Mouse (Mus musculus): ENCODE results near the gene Pacs2. TPM values are rescaled to one million over a fixed set of nuclear protein-coding genes. Genes with fewer than 3 reads are reported as not detected.

Gene Pacs2
- total RNA-seq, 1 experiment: 17.2 TPM

DNA sequence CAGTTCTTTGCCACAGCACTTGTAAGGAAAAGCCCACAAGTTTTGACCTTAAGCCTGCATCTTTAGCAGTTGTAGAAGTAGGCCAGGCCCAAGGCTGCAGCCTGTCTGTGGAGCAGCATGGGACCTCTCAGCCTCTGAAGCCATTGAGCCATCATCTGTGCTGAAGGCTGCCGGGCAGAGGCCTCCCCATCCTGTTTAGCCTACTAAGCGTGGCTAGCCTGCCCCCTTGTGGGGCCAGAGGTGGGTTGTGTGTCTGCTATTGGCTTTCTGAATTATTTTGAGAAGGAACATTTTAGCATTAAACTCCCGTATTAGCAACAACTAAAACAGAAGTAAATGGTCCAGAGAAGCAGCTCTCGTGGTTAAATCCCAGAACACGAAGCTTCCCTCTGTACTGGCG lies 88.2 kb downstream of the Pacs2 start:
- peaks cover 2% of the 10 kb centered on the region; the same call in 1 of the 2 replicates for H3K36me3 ChIP-seq (ENCODE audit: control insufficient read depth, insufficient read depth, low read length, poor library complexity, severe bottlenecking)
- peak overlapping the region; percentile 16; the same call in 1 of the 2 replicates for H3K9ac ChIP-seq (ENCODE audit: insufficient read depth, low read depth, low read length, poor library complexity, severe bottlenecking)
- TF ChIP-seq CHD2 (IDR thresholded peaks at IDR 0.05; ENCODE audit: low read depth, low read length) (no peak), ZNF384 (IDR thresholded peaks at IDR 0.05; ENCODE audit: low read depth, low read length) (no peak), ZC3H11A (IDR thresholded peaks at IDR 0.05; ENCODE audit: borderline replicate concordance, low read depth, low read length) (no peak), HCFC1 (IDR thresholded peaks at IDR 0.05; ENCODE audit: borderline replicate concordance, insufficient read depth, low read length) (no peak), MAFK (IDR thresholded peaks at IDR 0.05; ENCODE audit: insufficient read depth, low read depth, low read length) (no peak)
- peaks cover 8 to 31% of the 10 kb centered on the region in 2 experiments; a peak in 2 of 4 replicates for H3K4me1 ChIP-seq (ENCODE audit: control insufficient read depth in 2 of 2, insufficient read depth in 2 of 2, low read length in 2 of 2, poor library complexity in 1 of 2)
- H3K27ac ChIP-seq (ENCODE audit: insufficient read depth, low read depth, low read length, poor library complexity, severe bottlenecking): no peak overlapping the region
- H3K4me3 ChIP-seq (ENCODE audit: insufficient read depth in 1 of 2, low read depth in 1 of 2, low read length in 2 of 2, poor library complexity in 1 of 2, severe bottlenecking in 1 of 2): no peak overlapping the region
- no peak for DNase-seq (ENCODE audit: low read depth, low spot score)
- H3K9me3 ChIP-seq (ENCODE audit: control insufficient read depth, insufficient read depth, low read depth, low read length): no peaks in the 10 kb centered on the region
- in situ Hi-C loops (cut with MboI; ENCODE audit: low sequenced_read_pairs in 2 of 2, unreplicated experiment in 2 of 2): no loop called here

DNA sequence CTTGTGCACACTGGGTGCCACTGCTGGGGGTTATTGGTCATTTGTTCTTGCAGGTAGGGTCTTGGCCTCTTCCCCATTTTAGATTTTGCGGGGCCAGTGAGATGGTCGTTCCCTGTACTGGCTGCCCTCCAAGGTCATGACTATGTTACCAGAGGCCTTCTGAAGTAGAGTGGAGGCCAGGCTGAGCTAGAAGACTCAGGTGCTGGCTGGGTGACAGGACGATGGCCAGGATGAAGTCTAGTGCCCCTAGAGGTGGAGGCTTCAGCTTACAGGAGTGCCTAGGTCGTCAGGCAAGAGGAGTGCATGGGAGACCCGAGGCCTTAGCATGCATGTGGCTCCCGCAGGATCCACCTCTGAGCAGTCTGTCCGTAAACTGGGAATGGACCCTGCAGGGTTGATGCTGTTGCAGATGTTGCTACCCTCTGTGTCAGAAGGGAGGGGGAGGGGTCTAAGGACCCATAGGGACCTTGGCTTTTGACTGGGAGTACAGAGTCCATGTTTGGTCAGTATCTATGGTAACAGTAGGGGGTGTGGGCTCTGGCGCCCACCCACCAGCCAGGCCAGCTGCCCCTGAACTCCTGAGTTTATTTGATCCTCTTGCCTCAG lies 89.6 kb downstream of the Pacs2 start:
- peaks cover 2% of the 10 kb centered on the region; the same call in 1 of the 2 replicates for H3K36me3 ChIP-seq (ENCODE audit: control insufficient read depth, insufficient read depth, low read length, poor library complexity, severe bottlenecking)
- in situ Hi-C loops (cut with MboI; ENCODE audit: low sequenced_read_pairs in 2 of 2, unreplicated experiment in 2 of 2): no loop called here
- H3K27ac ChIP-seq (ENCODE audit: insufficient read depth, low read depth, low read length, poor library complexity, severe bottlenecking): no peak overlapping the region
- TF ChIP-seq CHD2 (IDR thresholded peaks at IDR 0.05; ENCODE audit: low read depth, low read length) (no peak), MAFK (IDR thresholded peaks at IDR 0.05; ENCODE audit: insufficient read depth, low read depth, low read length) (no peak), ZNF384 (IDR thresholded peaks at IDR 0.05; ENCODE audit: low read depth, low read length) (no peak), ZC3H11A (IDR thresholded peaks at IDR 0.05; ENCODE audit: borderline replicate concordance, low read depth, low read length) (no peak), HCFC1 (IDR thresholded peaks at IDR 0.05; ENCODE audit: borderline replicate concordance, insufficient read depth, low read length) (no peak)
- DNase-seq (ENCODE audit: low read depth, low spot score): no peak
- no peak overlapping the region for H3K4me3 ChIP-seq (ENCODE audit: insufficient read depth in 1 of 2, low read depth in 1 of 2, low read length in 2 of 2, poor library complexity in 1 of 2, severe bottlenecking in 1 of 2)
- H3K9ac ChIP-seq (ENCODE audit: insufficient read depth, low read depth, low read length, poor library complexity, severe bottlenecking): no peak overlapping the region
- peaks cover 8 to 31% of the 10 kb centered on the region in 2 experiments; a peak in 2 of 4 replicates for H3K4me1 ChIP-seq (ENCODE audit: control insufficient read depth in 2 of 2, insufficient read depth in 2 of 2, low read length in 2 of 2, poor library complexity in 1 of 2)
- no peaks in the 10 kb centered on the region for H3K9me3 ChIP-seq (ENCODE audit: control insufficient read depth, insufficient read depth, low read depth, low read length)

DNA sequence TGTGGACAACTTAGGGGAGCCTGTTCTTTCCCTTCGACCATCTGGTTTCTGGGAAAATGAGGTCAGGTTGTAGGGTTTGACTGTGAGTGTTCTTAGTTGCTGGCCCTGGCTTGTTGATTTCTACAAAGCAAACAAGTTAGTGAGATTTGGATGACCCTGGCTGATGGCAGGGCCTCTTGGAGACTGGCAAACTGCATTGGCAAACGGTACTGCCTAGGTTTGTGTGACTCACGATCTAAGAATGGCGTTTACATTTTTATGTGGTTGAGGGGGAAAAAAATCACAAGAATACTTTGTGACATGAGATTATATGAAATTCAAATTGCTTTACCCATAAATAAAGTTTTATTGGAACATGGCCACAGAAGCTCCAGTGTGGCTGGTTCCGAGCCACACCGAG lies 92.1 kb downstream of the Pacs2 start:
- Histone ChIP-seq H3K9me3 (ENCODE audit: control insufficient read depth, insufficient read depth, low read depth, low read length) (no peaks in the 10 kb centered on the region), H3K4me1 (ENCODE audit: control insufficient read depth in 2 of 2, insufficient read depth in 2 of 2, low read length in 2 of 2, poor library complexity in 1 of 2) (peaks cover 8 to 19% of the 10 kb centered on the region in 2 experiments; a peak in 2 of 4 replicates), H3K36me3 (ENCODE audit: control insufficient read depth, insufficient read depth, low read length, poor library complexity, severe bottlenecking) (peaks cover 2% of the 10 kb centered on the region; the same call in 1 of the 2 replicates), H3K4me3 (ENCODE audit: insufficient read depth in 1 of 2, low read depth in 1 of 2, low read length in 2 of 2, poor library complexity in 1 of 2, severe bottlenecking in 1 of 2) (no peak overlapping the region), H3K27ac (ENCODE audit: insufficient read depth, low read depth, low read length, poor library complexity, severe bottlenecking) (no peak overlapping the region), H3K9ac (ENCODE audit: insufficient read depth, low read depth, low read length, poor library complexity, severe bottlenecking) (no peak overlapping the region)
- no peak for TF ChIP-seq MAFK (IDR thresholded peaks at IDR 0.05; ENCODE audit: insufficient read depth, low read depth, low read length)
- TF ChIP-seq ZNF384 (IDR thresholded peaks at IDR 0.05; ENCODE audit: low read depth, low read length): no peak
- TF ChIP-seq HCFC1 (IDR thresholded peaks at IDR 0.05; ENCODE audit: borderline replicate concordance, insufficient read depth, low read length): no peak
- TF ChIP-seq ZC3H11A (IDR thresholded peaks at IDR 0.05; ENCODE audit: borderline replicate concordance, low read depth, low read length): no peak
- TF ChIP-seq CHD2 (IDR thresholded peaks at IDR 0.05; ENCODE audit: low read depth, low read length): no peak
- in situ Hi-C loops (cut with MboI; ENCODE audit: low sequenced_read_pairs in 2 of 2, unreplicated experiment in 2 of 2): no loop called here
- DNase-seq (ENCODE audit: low read depth, low spot score): no peak

DNA sequence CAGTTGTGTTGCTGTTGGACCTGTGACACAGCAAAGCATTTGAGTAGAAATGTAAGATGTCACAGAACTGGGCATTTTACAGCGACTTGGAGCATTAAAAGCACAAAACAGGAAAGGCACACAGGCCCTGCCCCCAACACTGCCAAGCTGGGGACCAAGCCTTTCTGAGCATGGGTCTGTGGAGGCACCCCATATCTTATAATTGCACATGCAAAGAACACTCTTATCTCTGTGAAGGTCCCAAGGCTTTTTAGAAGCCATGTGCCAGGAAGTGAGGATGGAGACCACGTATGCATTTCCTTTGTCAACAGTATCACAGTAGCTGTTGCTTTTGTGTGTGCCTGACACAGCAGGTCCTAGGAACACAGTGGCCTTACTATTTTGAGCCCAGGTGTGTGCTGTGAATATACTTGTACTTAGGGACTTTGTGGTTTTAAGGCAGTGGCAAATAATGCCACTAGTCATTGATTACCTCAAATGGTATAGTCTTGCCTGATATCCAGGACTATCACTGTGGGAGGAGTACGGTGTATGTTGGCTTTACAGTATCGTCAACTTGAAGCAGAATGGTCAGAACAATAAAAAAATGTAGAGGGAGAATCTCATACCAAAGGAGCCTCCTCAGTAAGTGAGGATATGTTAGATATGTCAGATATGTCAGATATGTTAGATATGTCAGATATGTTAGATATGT lies 93.3 kb downstream of the Pacs2 start:
- peaks cover 2% of the 10 kb centered on the region; the same call in 1 of the 2 replicates for H3K36me3 ChIP-seq (ENCODE audit: control insufficient read depth, insufficient read depth, low read length, poor library complexity, severe bottlenecking)
- H3K4me1 ChIP-seq (ENCODE audit: control insufficient read depth in 2 of 2, insufficient read depth in 2 of 2, low read length in 2 of 2, poor library complexity in 1 of 2): peaks cover 9 to 21% of the 10 kb centered on the region in 2 experiments; a peak in 2 of 4 replicates
- no peak overlapping the region for H3K27ac ChIP-seq (ENCODE audit: insufficient read depth, low read depth, low read length, poor library complexity, severe bottlenecking)
- in situ Hi-C loops (cut with MboI; ENCODE audit: low sequenced_read_pairs in 2 of 2, unreplicated experiment in 2 of 2): no loop called here
- no peak for DNase-seq (ENCODE audit: low read depth, low spot score)
- H3K4me3 ChIP-seq (ENCODE audit: insufficient read depth in 1 of 2, low read depth in 1 of 2, low read length in 2 of 2, poor library complexity in 1 of 2, severe bottlenecking in 1 of 2): no peak overlapping the region
- no peak for TF ChIP-seq CHD2 (IDR thresholded peaks at IDR 0.05; ENCODE audit: low read depth, low read length)
- TF ChIP-seq ZNF384 (IDR thresholded peaks at IDR 0.05; ENCODE audit: low read depth, low read length): no peak
- no peak for TF ChIP-seq ZC3H11A (IDR thresholded peaks at IDR 0.05; ENCODE audit: borderline replicate concordance, low read depth, low read length)
- no peak for TF ChIP-seq MAFK (IDR thresholded peaks at IDR 0.05; ENCODE audit: insufficient read depth, low read depth, low read length)
- TF ChIP-seq HCFC1 (IDR thresholded peaks at IDR 0.05; ENCODE audit: borderline replicate concordance, insufficient read depth, low read length): no peak
- H3K9ac ChIP-seq (ENCODE audit: insufficient read depth, low read depth, low read length, poor library complexity, severe bottlenecking): no peak overlapping the region
- H3K9me3 ChIP-seq (ENCODE audit: control insufficient read depth, insufficient read depth, low read depth, low read length): no peaks in the 10 kb centered on the region
